Mouse (Mus musculus): Measurements from ENCODE around the gene Zfp618.

Zfp618 gene

GRCm38 (mm10) chr4:63030157-63030556, 64.8 kb downstream of the Zfp618 start:
- no peak for DNase-seq (ENCODE audit: low read depth, low spot score)

GRCm38 (mm10) chr4:63031240-63031639, 65.9 kb downstream of the Zfp618 start:
- DNase-seq (ENCODE audit: low read depth, low spot score), result no peak

- no peak for DNase-seq (ENCODE audit: low read depth, low spot score)
Observed at GRCm38 (mm10) chr4:63032581-63033006, 67.2 kb downstream of the Zfp618 start.

- DNase-seq (ENCODE audit: low read depth, low spot score), result no peak
Observed at GRCm38 (mm10) chr4:63033724-63034123, 68.4 kb downstream of the Zfp618 start.

- no peak for DNase-seq (ENCODE audit: low read depth, low spot score)
Observed at GRCm38 (mm10) chr4:63035991-63036390, 70.6 kb downstream of the Zfp618 start.

GRCm38 (mm10) chr4:63036790-63037189, 71.4 kb downstream of the Zfp618 start:
- DNase-seq (ENCODE audit: low read depth, low spot score), result no peak

- no peak for DNase-seq (ENCODE audit: low read depth, low spot score)
Observed at GRCm38 (mm10) chr4:63037555-63037954, 72.2 kb downstream of the Zfp618 start.

- no peak for DNase-seq (ENCODE audit: low read depth, low spot score)
Observed at GRCm38 (mm10) chr4:63038265-63038664, 72.9 kb downstream of the Zfp618 start.

- DNase-seq (ENCODE audit: low read depth, low spot score), result no peak
Observed at GRCm38 (mm10) chr4:63038937-63039336, 73.6 kb downstream of the Zfp618 start.

- no peak for DNase-seq (ENCODE audit: low read depth, low spot score)
Observed at GRCm38 (mm10) chr4:63048606-63049005, 83.2 kb downstream of the Zfp618 start.

GRCm38 (mm10) chr4:63049596-63050318, 84.4 kb downstream of the Zfp618 start:
- DNase-seq (ENCODE audit: low read depth, low spot score), result no peak

GRCm38 (mm10) chr4:63050319-63050676, 84.9 kb downstream of the Zfp618 start:
- peak; percentile 18 for DNase-seq (ENCODE audit: low read depth, low spot score)

- DNase-seq (ENCODE audit: low read depth, low spot score), result no peak
Observed at GRCm38 (mm10) chr4:63050949-63051348, 85.6 kb downstream of the Zfp618 start.

GRCm38 (mm10) chr4:63051940-63052661, 86.7 kb downstream of the Zfp618 start:
- no peak for DNase-seq (ENCODE audit: low read depth, low spot score)

- no peak for DNase-seq (ENCODE audit: low read depth, low spot score)
Observed at GRCm38 (mm10) chr4:63052662-63053033, 87.3 kb downstream of the Zfp618 start.

GRCm38 (mm10) chr4:63055216-63055745, 89.9 kb downstream of the Zfp618 start:
- DNase-seq (ENCODE audit: low read depth, low spot score), result no peak

GRCm38 (mm10) chr4:63056641-63057415, 91.5 kb downstream of the Zfp618 start:
- no peak for DNase-seq (ENCODE audit: low read depth, low spot score)

GRCm38 (mm10) chr4:63057581-63057980, 92.2 kb downstream of the Zfp618 start:
- DNase-seq (ENCODE audit: low read depth, low spot score), result no peak

- no peak for DNase-seq (ENCODE audit: low read depth, low spot score)
Observed at GRCm38 (mm10) chr4:63058686-63059085, 93.3 kb downstream of the Zfp618 start.

- DNase-seq (ENCODE audit: low read depth, low spot score), result no peak
Observed at GRCm38 (mm10) chr4:63060358-63060757, 95.0 kb downstream of the Zfp618 start.

- DNase-seq (ENCODE audit: low read depth, low spot score), result no peak
Observed at GRCm38 (mm10) chr4:63061411-63061810, 96.0 kb downstream of the Zfp618 start.

GRCm38 (mm10) chr4:63063360-63063759, 98.0 kb downstream of the Zfp618 start:
- no peak for DNase-seq (ENCODE audit: low read depth, low spot score)

All from telencephalon, adult 2 months (tissue).